Mouse (Mus musculus): ENCODE measurements around the gene Adamts12. TPM values are rescaled to one million over a fixed set of nuclear protein-coding genes. Genes with fewer than 3 reads are reported as not detected.
A peak's percentile ranks its signal among the peaks of the same experiment; 100 is the strongest.

Adamts12 gene
- polyA plus RNA-seq, 1 experiment from 2014 or later = 1.4 TPM

DNA sequence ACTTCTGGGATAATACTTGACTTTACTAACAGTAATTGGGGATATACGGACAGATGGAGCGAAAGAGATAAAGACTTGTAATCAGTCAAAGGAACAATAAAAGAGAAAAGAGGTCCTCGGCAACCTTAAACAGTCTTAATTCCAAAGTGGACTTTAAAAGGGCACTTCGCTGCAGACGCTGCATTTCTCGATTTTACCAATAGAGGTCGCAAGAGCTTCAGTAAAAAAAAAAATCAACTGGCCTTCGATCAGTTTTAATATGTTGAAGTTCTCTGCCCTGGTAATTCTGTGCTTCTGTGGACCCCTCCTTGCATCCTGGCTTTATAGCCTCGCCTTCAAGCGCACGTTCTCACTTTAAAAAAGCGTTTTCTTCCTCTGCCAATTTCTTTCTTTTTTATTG is 26.1 kb upstream of the Adamts12 start:
- H3K27me3 ChIP-seq (replicated peaks; ENCODE audit: control insufficient read depth, insufficient read depth, low read length) = peaks cover 41% of the 10 kb centered on the region
- ATAC-seq (replicated peaks; ENCODE audit: low FRiP score) (no peak), DNase-seq (ENCODE audit: low spot score) (no peak)
- peaks cover 6% of the 10 kb centered on the region for H3K4me1 ChIP-seq (replicated peaks; ENCODE audit: control insufficient read depth, insufficient read depth, low read length)
- H3K4me3 ChIP-seq (ENCODE audit: low read depth, low read length) = no peak overlapping the region
- no peak overlapping the region for H3K4me2 ChIP-seq
- H3K9me3 ChIP-seq (ENCODE audit: control insufficient read depth, low read length) = no peaks in the 10 kb centered on the region
- H3K9ac ChIP-seq (ENCODE audit: low read depth, low read length) = no peak overlapping the region
- H3K36me3 ChIP-seq (ENCODE audit: control insufficient read depth, insufficient read depth, low read length) = no peaks in the 10 kb centered on the region
- 3% methylated on average over 12 of the region's 12 CpGs for WGBS
- H3K27ac ChIP-seq (ENCODE audit: low read depth, low read length) = no peak overlapping the region

DNA sequence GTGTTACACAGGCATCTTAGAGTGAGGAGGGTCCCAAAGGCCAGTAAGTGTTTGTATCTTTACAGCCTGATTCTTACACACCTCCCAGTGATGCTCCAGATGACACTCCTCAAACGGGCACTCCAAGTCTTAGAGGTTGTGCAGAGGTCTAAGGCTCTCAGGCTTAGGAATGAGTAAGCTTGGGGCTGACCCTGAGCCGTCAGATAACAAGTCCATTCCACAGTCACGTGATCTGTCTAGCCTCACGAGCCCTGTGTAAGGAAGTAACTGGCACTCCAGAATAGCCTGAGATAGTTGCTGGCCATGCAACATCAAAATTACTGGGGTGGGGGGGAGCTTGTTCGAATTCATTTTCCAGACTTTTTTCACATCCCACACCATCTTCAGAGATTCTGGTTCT is 24.5 kb upstream of the Adamts12 start:
- peaks cover 33% of the 10 kb centered on the region for H3K27me3 ChIP-seq (replicated peaks; ENCODE audit: control insufficient read depth, insufficient read depth, low read length)
- no peak overlapping the region for H3K9ac ChIP-seq (ENCODE audit: low read depth, low read length)
- H3K4me1 ChIP-seq (replicated peaks; ENCODE audit: control insufficient read depth, insufficient read depth, low read length) = peaks cover 6% of the 10 kb centered on the region
- no peak for DNase-seq (ENCODE audit: low spot score)
- H3K4me3 ChIP-seq (ENCODE audit: low read depth, low read length) = no peak overlapping the region
- ATAC-seq (replicated peaks; ENCODE audit: low FRiP score) = no peak
- no peak overlapping the region for H3K4me2 ChIP-seq
- no peaks in the 10 kb centered on the region for H3K9me3 ChIP-seq (ENCODE audit: control insufficient read depth, low read length)
- H3K36me3 ChIP-seq (ENCODE audit: control insufficient read depth, insufficient read depth, low read length) = no peaks in the 10 kb centered on the region
- H3K27ac ChIP-seq (ENCODE audit: low read depth, low read length) = no peak overlapping the region
- 32% methylated on average over 5 of the region's 5 CpGs for WGBS

DNA sequence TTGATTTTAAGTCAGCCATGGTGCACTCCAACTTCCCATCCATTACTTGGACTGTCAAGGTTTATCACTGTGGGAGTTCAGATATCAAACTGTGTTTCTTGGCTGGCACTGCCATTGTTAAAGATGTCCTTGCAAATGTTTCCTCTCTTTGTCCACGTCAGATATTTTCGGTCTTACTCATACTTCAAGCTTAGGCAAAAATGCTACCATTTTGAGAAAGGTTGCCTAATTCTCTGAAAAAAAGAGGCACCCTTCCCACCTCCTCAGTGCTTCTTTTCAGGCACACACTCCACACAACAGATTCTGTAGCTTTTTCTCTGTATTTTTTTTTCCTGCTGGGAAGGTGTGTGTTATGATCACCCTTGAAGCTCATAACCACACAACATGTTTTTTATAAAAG is 23.4 kb upstream of the Adamts12 start:
- peaks cover 21% of the 10 kb centered on the region for H3K27me3 ChIP-seq (replicated peaks; ENCODE audit: control insufficient read depth, insufficient read depth, low read length)
- no peak overlapping the region for H3K9ac ChIP-seq (ENCODE audit: low read depth, low read length)
- H3K9me3 ChIP-seq (ENCODE audit: control insufficient read depth, low read length) = no peaks in the 10 kb centered on the region
- ATAC-seq (replicated peaks; ENCODE audit: low FRiP score) (no peak), DNase-seq (ENCODE audit: low spot score) (no peak)
- H3K4me2 ChIP-seq = no peak overlapping the region
- WGBS = 86% methylated on average over 2 of the region's 2 CpGs
- no peak overlapping the region for H3K4me3 ChIP-seq (ENCODE audit: low read depth, low read length)
- peaks cover 4% of the 10 kb centered on the region for H3K4me1 ChIP-seq (replicated peaks; ENCODE audit: control insufficient read depth, insufficient read depth, low read length)
- no peak overlapping the region for H3K27ac ChIP-seq (ENCODE audit: low read depth, low read length)
- H3K36me3 ChIP-seq (ENCODE audit: control insufficient read depth, insufficient read depth, low read length) = no peaks in the 10 kb centered on the region

DNA sequence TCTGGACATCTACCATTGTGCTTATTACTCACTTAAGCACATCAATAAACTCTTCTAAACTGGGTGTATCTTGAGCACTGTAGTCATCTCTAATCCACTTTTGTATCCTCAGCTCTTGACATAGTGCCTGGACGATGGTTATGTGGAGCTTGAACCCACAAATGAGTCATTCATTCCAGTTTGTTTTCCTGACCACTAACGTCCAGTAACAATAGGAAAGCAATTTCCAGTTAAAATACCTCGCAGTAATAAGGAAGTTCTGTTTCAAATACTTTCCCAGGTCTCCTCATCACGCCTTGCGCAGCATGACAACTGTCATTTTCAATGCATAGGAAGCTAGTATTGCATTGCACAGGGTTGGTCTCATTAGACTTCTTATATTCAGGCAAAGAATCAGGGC is 21.8 kb upstream of the Adamts12 start:
- H3K4me3 ChIP-seq (ENCODE audit: low read depth, low read length) = no peak overlapping the region

DNA sequence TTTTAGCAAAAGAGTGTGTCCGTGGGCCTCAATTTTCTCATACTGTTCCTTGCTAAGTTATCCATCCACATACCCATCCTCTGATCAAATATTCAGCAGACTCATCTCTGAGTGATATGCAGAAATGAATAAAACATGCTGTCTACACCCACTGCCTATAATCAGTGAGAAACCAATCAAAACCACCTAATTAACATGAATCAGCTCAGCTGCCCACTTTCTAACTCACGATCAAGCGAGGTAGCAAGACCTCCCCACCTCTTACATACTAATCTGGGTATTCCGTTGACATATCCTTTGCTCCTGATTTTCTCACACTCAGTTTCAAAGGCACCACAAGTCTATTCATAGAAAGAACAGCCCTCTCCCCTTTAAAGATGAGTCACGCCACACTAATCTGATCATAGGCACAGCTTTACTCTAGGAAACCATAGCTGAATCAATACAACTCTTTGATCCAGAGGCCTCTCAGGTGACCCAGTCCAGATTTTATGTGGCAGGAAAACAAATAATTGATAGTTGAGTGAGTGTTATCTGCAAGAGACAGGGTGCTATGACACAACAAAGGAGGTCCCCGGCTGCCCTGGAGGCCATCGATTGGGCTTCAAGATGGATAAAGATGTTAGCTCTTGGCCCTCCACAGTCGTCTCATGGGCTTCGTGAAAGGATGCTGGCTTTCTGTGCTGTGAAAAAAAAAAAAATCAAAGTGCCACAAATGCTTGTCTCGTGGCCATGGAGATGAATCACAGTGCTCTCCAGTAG is 10.7 kb upstream of the Adamts12 start:
- DNase-seq (ENCODE audit: low spot score) (no peak), ATAC-seq (replicated peaks; ENCODE audit: low FRiP score) (no peak)
- Histone ChIP-seq H3K27ac (ENCODE audit: low read depth, low read length) (no peak overlapping the region), H3K4me3 (ENCODE audit: low read depth, low read length) (no peak overlapping the region), H3K9ac (ENCODE audit: low read depth, low read length) (no peak overlapping the region), H3K4me1 (replicated peaks; ENCODE audit: control insufficient read depth, insufficient read depth, low read length) (no peaks in the 10 kb centered on the region), H3K36me3 (ENCODE audit: control insufficient read depth, insufficient read depth, low read length) (no peaks in the 10 kb centered on the region), H3K27me3 (replicated peaks; ENCODE audit: control insufficient read depth, insufficient read depth, low read length) (no peaks in the 10 kb centered on the region), H3K9me3 (ENCODE audit: control insufficient read depth, low read length) (no peaks in the 10 kb centered on the region), H3K4me2 (no peak overlapping the region)
- 64% methylated on average over 10 of the region's 10 CpGs for WGBS

More for the DNA sequence above, 21.8 kb upstream of the Adamts12 start:
- Histone ChIP-seq H3K27me3 (replicated peaks; ENCODE audit: control insufficient read depth, insufficient read depth, low read length) (peaks cover 5% of the 10 kb centered on the region), H3K9me3 (ENCODE audit: control insufficient read depth, low read length) (no peaks in the 10 kb centered on the region), H3K4me1 (replicated peaks; ENCODE audit: control insufficient read depth, insufficient read depth, low read length) (no peaks in the 10 kb centered on the region), H3K36me3 (ENCODE audit: control insufficient read depth, insufficient read depth, low read length) (no peaks in the 10 kb centered on the region), H3K9ac (ENCODE audit: low read depth, low read length) (no peak overlapping the region), H3K27ac (ENCODE audit: low read depth, low read length) (no peak overlapping the region), H3K4me2 (no peak overlapping the region)
- ATAC-seq (replicated peaks; ENCODE audit: low FRiP score) = no peak
- 66% methylated on average over 5 of the region's 5 CpGs for WGBS
- DNase-seq (ENCODE audit: low spot score) = no peak

DNA sequence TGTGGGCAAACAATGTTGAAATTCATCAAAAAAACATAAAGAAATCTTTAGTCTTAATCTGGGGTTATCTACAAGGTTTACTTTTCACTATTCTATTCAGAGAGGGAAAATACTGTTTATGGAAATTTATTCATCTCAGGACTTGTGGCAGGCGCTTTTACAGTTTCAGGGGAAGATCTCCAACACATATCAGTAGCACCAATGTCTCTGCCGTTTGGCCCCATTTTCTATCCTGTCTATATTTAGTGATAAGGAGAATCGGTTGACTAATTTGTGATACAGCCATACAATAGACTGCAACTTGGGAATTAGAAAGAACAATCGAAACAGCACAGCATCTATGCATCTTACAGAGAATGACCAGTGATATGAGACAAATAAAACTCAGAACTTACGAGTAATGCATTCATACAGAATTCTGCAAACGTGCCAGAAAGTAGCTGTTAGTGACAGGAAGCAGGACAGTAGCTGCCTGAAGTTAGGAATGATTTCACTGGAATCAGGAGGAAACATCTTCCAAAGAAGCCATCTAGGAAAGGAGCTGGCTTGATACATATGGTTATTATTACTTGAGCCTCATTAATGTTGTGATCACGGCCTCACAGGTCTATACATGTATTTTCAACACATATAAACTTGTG is 10.0 kb upstream of the Adamts12 start:
- Histone ChIP-seq H3K27ac (ENCODE audit: low read depth, low read length) (no peak overlapping the region), H3K36me3 (ENCODE audit: control insufficient read depth, insufficient read depth, low read length) (no peaks in the 10 kb centered on the region), H3K27me3 (replicated peaks; ENCODE audit: control insufficient read depth, insufficient read depth, low read length) (no peaks in the 10 kb centered on the region), H3K9me3 (ENCODE audit: control insufficient read depth, low read length) (no peaks in the 10 kb centered on the region), H3K9ac (ENCODE audit: low read depth, low read length) (no peak overlapping the region), H3K4me3 (ENCODE audit: low read depth, low read length) (no peak overlapping the region), H3K4me1 (replicated peaks; ENCODE audit: control insufficient read depth, insufficient read depth, low read length) (no peaks in the 10 kb centered on the region), H3K4me2 (no peak overlapping the region)
- ATAC-seq (replicated peaks; ENCODE audit: low FRiP score) (no peak), DNase-seq (ENCODE audit: low spot score) (no peak)
- WGBS = 70% methylated on average over 7 of the region's 7 CpGs

DNA sequence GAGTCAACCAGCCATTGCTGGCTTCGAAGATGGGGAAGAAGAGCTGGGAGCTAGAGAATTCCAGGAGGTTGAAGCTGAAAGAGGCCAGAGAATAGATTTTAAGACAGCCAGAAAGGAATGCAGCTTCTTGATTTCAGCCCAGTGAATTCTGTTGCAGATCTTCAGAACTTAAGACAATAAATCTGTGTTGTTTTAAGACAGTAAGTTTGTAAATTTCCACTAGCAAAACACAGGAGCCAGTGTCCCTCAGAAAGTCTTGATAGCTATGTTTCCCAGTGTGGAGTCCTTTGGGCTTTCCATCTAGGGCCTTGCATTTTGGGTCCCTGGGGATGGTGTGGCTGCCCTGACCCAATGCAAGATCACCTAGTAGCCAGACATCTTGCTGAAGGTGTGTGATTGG is 1.7 kb upstream of the Adamts12 start:
- no peaks in the 10 kb centered on the region for H3K36me3 ChIP-seq (ENCODE audit: control insufficient read depth, insufficient read depth, low read length)
- no peaks in the 10 kb centered on the region for H3K9me3 ChIP-seq (ENCODE audit: control insufficient read depth, low read length)
- no peak overlapping the region for H3K9ac ChIP-seq (ENCODE audit: low read depth, low read length)
- H3K27me3 ChIP-seq (replicated peaks; ENCODE audit: control insufficient read depth, insufficient read depth, low read length) = no peaks in the 10 kb centered on the region
- no peak for ATAC-seq (replicated peaks; ENCODE audit: low FRiP score)
- H3K4me1 ChIP-seq (replicated peaks; ENCODE audit: control insufficient read depth, insufficient read depth, low read length) = peaks cover 4% of the 10 kb centered on the region; the same call in 1 of the 2 replicates
- no peak overlapping the region for H3K4me2 ChIP-seq
- no peak for DNase-seq (ENCODE audit: low spot score)
- H3K27ac ChIP-seq (ENCODE audit: low read depth, low read length) = no peak overlapping the region
- 80% methylated on average over 1 of the region's 1 CpGs for WGBS
- H3K4me3 ChIP-seq (ENCODE audit: low read depth, low read length) = no peak overlapping the region

DNA sequence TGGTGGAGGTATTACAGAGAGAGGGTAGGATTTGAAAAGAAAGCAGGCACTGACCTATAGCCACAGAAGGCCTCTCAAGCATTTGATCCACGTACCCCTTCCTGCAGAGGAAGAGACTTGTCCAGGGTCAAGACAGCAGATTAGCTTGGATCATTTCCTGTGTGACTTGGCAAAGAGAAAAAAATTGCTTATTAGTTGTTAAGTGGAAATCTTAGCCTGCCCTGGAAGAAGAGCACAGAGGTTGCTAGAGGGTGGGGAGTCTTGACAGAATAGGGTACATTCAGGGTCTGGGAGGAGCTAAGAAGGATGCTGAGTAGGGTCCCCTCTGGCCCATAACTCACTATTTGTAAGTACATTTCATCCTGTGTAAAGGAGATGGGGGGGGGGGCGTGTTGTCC is 431 bp upstream of the Adamts12 start:
- no peak for DNase-seq (ENCODE audit: low spot score)
- Histone ChIP-seq H3K4me2 (peak overlapping the region; percentile 57), H3K9ac (ENCODE audit: low read depth, low read length) (no peak overlapping the region), H3K9me3 (ENCODE audit: control insufficient read depth, low read length) (no peaks in the 10 kb centered on the region), H3K36me3 (ENCODE audit: control insufficient read depth, insufficient read depth, low read length) (no peaks in the 10 kb centered on the region), H3K27ac (ENCODE audit: low read depth, low read length) (peak overlapping the region; percentile 6; the same call in 1 of the 2 replicates), H3K4me1 (replicated peaks; ENCODE audit: control insufficient read depth, insufficient read depth, low read length) (peaks cover 4% of the 10 kb centered on the region; the same call in 1 of the 2 replicates), H3K4me3 (ENCODE audit: low read depth, low read length) (no peak overlapping the region; the same call in 1 of the 2 replicates), H3K27me3 (replicated peaks; ENCODE audit: control insufficient read depth, insufficient read depth, low read length) (no peaks in the 10 kb centered on the region)
- WGBS = 17% methylated on average over 2 of the region's 2 CpGs
- peak; percentile 15; the same call in 1 of the 2 replicates for ATAC-seq (replicated peaks; ENCODE audit: low FRiP score)
